ENCODE assay signal across 13 mouse cellular contexts in genomic region chr8:70268311-70268710, GRCm38 (mm10). TPM values are rescaled to one million over a fixed set of nuclear protein-coding genes. Genes with fewer than 3 reads are reported as not detected.
DNase-seq lines count a peak whose midpoint lies in the region; ATAC-seq lines count a peak whose summit lies in the region.
"Had no signal": no experiment of that assay in that cellular context is flagged by ENCODE, and none has a peak within 500 bp of the region (broad histone marks: within the 10 kb centered on the region; RNA-seq: fewer than 3 reads in every experiment).

No protein-coding gene starts in this region.

- H3K27ac ChIP-seq in hindbrain, embryonic 13.5 days: 0 out of 2 replicates have a peak overlapping the region, but pooled peaks have one; percentile 4
- no peak overlapping the region for H3K27ac ChIP-seq in hindbrain, embryonic 12.5 days
- H3K27ac ChIP-seq in neural tube, embryonic 13.5 days (replicated peaks): 0 out of 2 replicates have a peak overlapping the region, but pooled peaks have one; percentile 28
- H3K27ac ChIP-seq in forebrain, embryonic 13.5 days: 0 out of 2 replicates have a peak overlapping the region, but pooled peaks have one; percentile 36
- H3K27ac ChIP-seq: limb, embryonic 12.5 days had no signal

- no peak overlapping the region for H3K9ac ChIP-seq in hindbrain, embryonic 13.5 days
- H3K9ac ChIP-seq in hindbrain, embryonic 12.5 days: no peak overlapping the region
- no peak overlapping the region for H3K9ac ChIP-seq in neural tube, embryonic 13.5 days
- no peak overlapping the region for H3K9ac ChIP-seq in forebrain, embryonic 13.5 days
- H3K9ac ChIP-seq: heart, embryonic 12.5 days; limb, embryonic 12.5 days had no signal

- 54% methylated on average over 5 of the region's 5 CpGs for WGBS in hindbrain, embryonic 13.5 days
- 48% methylated on average over 5 of the region's 5 CpGs for WGBS in hindbrain, embryonic 12.5 days
- WGBS in neural tube, embryonic 13.5 days: 44% methylated on average over 5 of the region's 5 CpGs
- 26% methylated on average over 5 of the region's 5 CpGs for WGBS in forebrain, embryonic 13.5 days

- H3K4me1 ChIP-seq in hindbrain, embryonic 13.5 days (replicated peaks): no peaks in the 10 kb centered on the region
- H3K4me1 ChIP-seq in hindbrain, embryonic 12.5 days: no peaks in the 10 kb centered on the region
- no peaks in the 10 kb centered on the region for H3K4me1 ChIP-seq in neural tube, embryonic 13.5 days (replicated peaks)
- 0 out of 2 replicates have a peak, but pooled peaks cover 5% of the 10 kb centered on the region for H3K4me1 ChIP-seq in forebrain, embryonic 13.5 days
- H3K4me1 ChIP-seq: limb, embryonic 12.5 days had no signal

- H3K4me3 ChIP-seq in hindbrain, embryonic 13.5 days: no peak overlapping the region
- H3K4me3 ChIP-seq in hindbrain, embryonic 12.5 days: no peak overlapping the region
- H3K4me3 ChIP-seq in neural tube, embryonic 13.5 days: no peak overlapping the region
- no peak overlapping the region for H3K4me3 ChIP-seq in forebrain, embryonic 13.5 days
- H3K4me3 ChIP-seq: heart, embryonic 12.5 days; limb, embryonic 12.5 days had no signal

- no peak for DNase-seq in neural tube, embryonic 10.5 days (ENCODE audit: extremely low spot score, low spot score)
- DNase-seq in spleen, adult 18-20 months: no peak
- no peak for DNase-seq in spleen, postnatal 36 days (ENCODE audit: low spot score in 2 of 2)
- DNase-seq: adrenal gland, adult 2 months had no signal

- H3K36me3 ChIP-seq in hindbrain, embryonic 13.5 days: peaks cover 41% of the 10 kb centered on the region
- H3K36me3 ChIP-seq in hindbrain, embryonic 12.5 days: peaks cover 27% of the 10 kb centered on the region
- peaks cover 34% of the 10 kb centered on the region for H3K36me3 ChIP-seq in neural tube, embryonic 13.5 days
- peaks cover 37% of the 10 kb centered on the region for H3K36me3 ChIP-seq in forebrain, embryonic 13.5 days (ENCODE audit: poor library complexity, severe bottlenecking)

- no peaks in the 10 kb centered on the region for H3K9me3 ChIP-seq in hindbrain, embryonic 13.5 days
- no peaks in the 10 kb centered on the region for H3K9me3 ChIP-seq in hindbrain, embryonic 12.5 days (replicated peaks)
- H3K9me3 ChIP-seq in neural tube, embryonic 13.5 days: no peaks in the 10 kb centered on the region
- H3K9me3 ChIP-seq in forebrain, embryonic 13.5 days (replicated peaks): no peaks in the 10 kb centered on the region
- H3K9me3 ChIP-seq: heart, embryonic 12.5 days; limb, embryonic 12.5 days; megakaryocyte, embryonic 14.5 days had no signal

- no peaks in the 10 kb centered on the region for H3K27me3 ChIP-seq in hindbrain, embryonic 13.5 days
- no peaks in the 10 kb centered on the region for H3K27me3 ChIP-seq in hindbrain, embryonic 12.5 days
- H3K27me3 ChIP-seq in neural tube, embryonic 13.5 days: no peaks in the 10 kb centered on the region
- no peaks in the 10 kb centered on the region for H3K27me3 ChIP-seq in forebrain, embryonic 13.5 days
- H3K27me3 ChIP-seq: heart, embryonic 12.5 days; limb, embryonic 12.5 days; megakaryocyte, embryonic 14.5 days had no signal

- ATAC-seq in hindbrain, embryonic 13.5 days (ENCODE audit: low FRiP score): no peak
- ATAC-seq in hindbrain, embryonic 12.5 days (ENCODE audit: low FRiP score): no peak
- ATAC-seq in neural tube, embryonic 13.5 days (ENCODE audit: low read depth): no peak
- no peak for ATAC-seq in forebrain, embryonic 13.5 days
- peak; percentile 34 for ATAC-seq in megakaryocyte-erythroid progenitor cell, adult 5-6 weeks (replicated peaks; ENCODE audit: low FRiP score, low TSS enrichment, poor library complexity, severe bottlenecking)
- ATAC-seq: CD4-positive, CD25-positive, alpha-beta regulatory T cell, adult 4 months had no signal

- H3K4me2 ChIP-seq in hindbrain, embryonic 13.5 days: no peak overlapping the region
- H3K4me2 ChIP-seq in hindbrain, embryonic 12.5 days (replicated peaks): no peak overlapping the region
- no peak overlapping the region for H3K4me2 ChIP-seq in neural tube, embryonic 13.5 days
- H3K4me2 ChIP-seq in forebrain, embryonic 13.5 days: no peak overlapping the region
- H3K4me2 ChIP-seq: heart, embryonic 12.5 days; limb, embryonic 12.5 days had no signal

RNA-seq across cellular contexts. Expression of gene Homer3, which starts 14.3 kb away (rescaled TPM):
- 47.0 TPM in 2 replicates for polyA plus RNA-seq in hindbrain, embryonic 13.5 days (2015; fragmentation: Nextera tagmentation; extraction: Ambion mirVana)
- 80.7 and 81.1 TPM in 2 replicates for polyA plus RNA-seq in hindbrain, embryonic 12.5 days (2016; fragmentation: Nextera tagmentation; extraction: Ambion mirVana)
- 49.6 and 52.1 TPM in 2 replicates for polyA plus RNA-seq in neural tube, embryonic 13.5 days (2015; fragmentation: Nextera tagmentation; extraction: Ambion mirVana)
- 65.0 and 66.0 TPM in 2 replicates for polyA plus RNA-seq in forebrain, embryonic 13.5 days (2015; fragmentation: Nextera tagmentation; extraction: Ambion mirVana)
- total RNA-seq in megakaryocyte-erythroid progenitor cell, adult 5-6 weeks (2014; fragmentation: Nextera tagmentation): 5.5 and 9.6 TPM in 2 replicates
- 0.56 and 8.0 TPM in 2 replicates for total RNA-seq in megakaryocyte-erythroid progenitor cell, adult 5-6 weeks (2017)

RNA-seq across cellular contexts. Expression of gene Ddx49, which starts 34.0 kb away (rescaled TPM):
- 45.8 and 50.9 TPM in 2 replicates for polyA plus RNA-seq in hindbrain, embryonic 13.5 days (2015; fragmentation: Nextera tagmentation; extraction: Ambion mirVana)
- polyA plus RNA-seq in hindbrain, embryonic 12.5 days (2016; fragmentation: Nextera tagmentation; extraction: Ambion mirVana): 49.9 and 50.8 TPM in 2 replicates
- 41.9 and 51.9 TPM in 2 replicates for polyA plus RNA-seq in neural tube, embryonic 13.5 days (2015; fragmentation: Nextera tagmentation; extraction: Ambion mirVana)
- polyA plus RNA-seq in forebrain, embryonic 13.5 days (2015; fragmentation: Nextera tagmentation; extraction: Ambion mirVana): 52.4 and 53.7 TPM in 2 replicates
- total RNA-seq in megakaryocyte-erythroid progenitor cell, adult 5-6 weeks (2014; fragmentation: Nextera tagmentation): 50.3 and 54.2 TPM in 2 replicates
- total RNA-seq in megakaryocyte-erythroid progenitor cell, adult 5-6 weeks (2017): 116 and 154 TPM in 2 replicates

RNA-seq across cellular contexts. Expression of gene Cope, which starts 34.0 kb away (rescaled TPM):
- 275 and 288 TPM in 2 replicates for polyA plus RNA-seq in hindbrain, embryonic 13.5 days (2015; fragmentation: Nextera tagmentation; extraction: Ambion mirVana)
- 216 and 260 TPM in 2 replicates for polyA plus RNA-seq in hindbrain, embryonic 12.5 days (2016; fragmentation: Nextera tagmentation; extraction: Ambion mirVana)
- polyA plus RNA-seq in neural tube, embryonic 13.5 days (2015; fragmentation: Nextera tagmentation; extraction: Ambion mirVana): 271 and 278 TPM in 2 replicates
- polyA plus RNA-seq in forebrain, embryonic 13.5 days (2015; fragmentation: Nextera tagmentation; extraction: Ambion mirVana): 268 and 274 TPM in 2 replicates
- total RNA-seq in megakaryocyte-erythroid progenitor cell, adult 5-6 weeks (2014; fragmentation: Nextera tagmentation): 127 and 153 TPM in 2 replicates
- total RNA-seq in megakaryocyte-erythroid progenitor cell, adult 5-6 weeks (2017): 56.3 and 64.1 TPM in 2 replicates

RNA-seq across cellular contexts. Expression of gene Armc6, which starts 34.0 kb away (rescaled TPM):
- 79.1 and 89.7 TPM in 2 replicates for polyA plus RNA-seq in hindbrain, embryonic 13.5 days (2015; fragmentation: Nextera tagmentation; extraction: Ambion mirVana)
- 48.4 and 49.2 TPM in 2 replicates for polyA plus RNA-seq in hindbrain, embryonic 12.5 days (2016; fragmentation: Nextera tagmentation; extraction: Ambion mirVana)
- 81.9 and 85.7 TPM in 2 replicates for polyA plus RNA-seq in neural tube, embryonic 13.5 days (2015; fragmentation: Nextera tagmentation; extraction: Ambion mirVana)
- polyA plus RNA-seq in forebrain, embryonic 13.5 days (2015; fragmentation: Nextera tagmentation; extraction: Ambion mirVana): 52.8 and 60.1 TPM in 2 replicates
- total RNA-seq in megakaryocyte-erythroid progenitor cell, adult 5-6 weeks (2014; fragmentation: Nextera tagmentation): 20.1 and 29.8 TPM in 2 replicates
- 4.4 and 8.7 TPM in 2 replicates for total RNA-seq in megakaryocyte-erythroid progenitor cell, adult 5-6 weeks (2017)

RNA-seq across cellular contexts. Expression of gene Sugp2, which starts 34.3 kb away (rescaled TPM):
- polyA plus RNA-seq in hindbrain, embryonic 13.5 days (2015; fragmentation: Nextera tagmentation; extraction: Ambion mirVana): 72.1 and 81.8 TPM in 2 replicates
- polyA plus RNA-seq in hindbrain, embryonic 12.5 days (2016; fragmentation: Nextera tagmentation; extraction: Ambion mirVana): 72.0 and 75.8 TPM in 2 replicates
- 64.8 and 72.5 TPM in 2 replicates for polyA plus RNA-seq in neural tube, embryonic 13.5 days (2015; fragmentation: Nextera tagmentation; extraction: Ambion mirVana)
- 75.9 and 76.7 TPM in 2 replicates for polyA plus RNA-seq in forebrain, embryonic 13.5 days (2015; fragmentation: Nextera tagmentation; extraction: Ambion mirVana)
- total RNA-seq in megakaryocyte-erythroid progenitor cell, adult 5-6 weeks (2014; fragmentation: Nextera tagmentation): 95.2 and 99.2 TPM in 2 replicates
- total RNA-seq in megakaryocyte-erythroid progenitor cell, adult 5-6 weeks (2017): 32.2 and 67.3 TPM in 2 replicates
